Mouse (Mus musculus) splenic B cell, adult 2 months (primary cell): ENCODE results near the gene Ugcg.
"Not testable (repeated sequence)": the region's sequence is repeated elsewhere in the genome, so short reads cannot be mapped to it uniquely, and the experiment has no call there.

Source experiments
- DNase-seq: peaks from one replicate; pipeline ENCODE4 v3.0.0-alpha.2; 2011; ENCODE audit warnings: low read depth, low spot score
- H3K27me3 ChIP-seq: 2 replicates; pipeline ENCODE4 v1.6.1; 2012; ENCODE audit warnings: mild to moderate bottlenecking, low read length, moderate library complexity, mixed read lengths; ENCODE audit not compliant: control insufficient read depth, poor library complexity, insufficient read depth, severe bottlenecking
- H3K36me3 ChIP-seq: 2 replicates; pipeline ENCODE4 v1.6.1; 2012; ENCODE audit warnings: mild to moderate bottlenecking, low read length, moderate library complexity, mixed read lengths; ENCODE audit not compliant: control insufficient read depth, poor library complexity, insufficient read depth, severe bottlenecking

Gene Ugcg

DNA sequence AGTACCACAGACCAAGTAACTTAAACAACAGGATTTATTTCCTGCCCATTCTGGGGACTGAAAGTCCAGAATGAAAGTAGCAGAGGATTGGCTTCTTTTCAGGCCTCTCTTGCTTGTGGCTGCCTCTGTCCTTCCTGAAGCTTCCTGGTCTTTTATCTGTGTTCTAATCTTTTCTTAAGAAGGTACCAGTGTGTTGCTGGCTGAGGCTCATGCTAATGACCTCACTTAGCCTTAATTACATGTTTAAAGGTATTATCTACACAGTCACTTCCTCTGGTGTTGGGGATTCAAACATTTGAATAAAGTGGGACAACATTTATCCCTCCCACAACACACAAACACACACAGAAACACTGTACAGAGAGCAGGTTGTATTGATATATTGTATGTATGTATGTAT, 59.0 kb downstream of the Ugcg start:
- H3K36me3 ChIP-seq, result no peaks in the 10 kb centered on the region
- no peaks in the 10 kb centered on the region for H3K27me3 ChIP-seq
- DNase-seq, result no peak

DNA sequence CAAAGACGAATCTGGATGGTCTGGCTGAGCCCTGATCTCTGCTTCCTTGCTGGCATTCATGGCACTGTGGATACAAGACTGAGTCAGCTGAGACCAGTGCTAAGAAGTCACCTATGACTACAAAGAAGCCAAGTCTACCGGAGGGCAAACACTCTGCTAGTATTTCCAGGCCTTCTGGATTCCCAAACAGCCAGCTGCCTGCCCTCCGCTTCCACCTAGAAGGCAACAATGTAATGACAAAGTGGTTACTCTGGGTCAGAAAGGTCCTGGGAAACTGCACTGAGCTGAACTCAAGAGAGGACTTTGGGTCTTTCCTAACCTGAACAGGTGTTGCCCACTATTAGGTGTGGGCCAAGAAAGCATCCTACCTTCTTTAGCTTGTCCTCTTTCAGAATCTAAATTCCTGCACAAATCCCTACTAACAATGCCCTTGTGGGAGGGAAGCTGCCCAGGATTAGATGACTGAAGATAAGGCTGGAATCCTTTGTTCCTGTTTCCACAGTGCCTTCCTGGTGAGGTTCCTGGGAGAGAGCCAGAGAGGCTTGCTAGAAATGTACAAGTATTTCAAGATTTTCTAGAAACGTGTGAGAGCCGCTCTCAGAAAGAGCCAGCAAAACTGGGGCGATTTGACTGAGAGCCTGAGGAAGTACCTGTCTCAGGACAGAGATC, 63.5 kb downstream of the Ugcg start:
- Histone ChIP-seq H3K36me3 (no peaks in the 10 kb centered on the region), H3K27me3 (no peaks in the 10 kb centered on the region)
- no peak for DNase-seq

GRCm38 (mm10) chr4:59253055-59253434, 64.0 kb downstream of the Ugcg start:
- Histone ChIP-seq H3K36me3 (no peaks in the 10 kb centered on the region), H3K27me3 (no peaks in the 10 kb centered on the region)
- no peak for DNase-seq

DNA sequence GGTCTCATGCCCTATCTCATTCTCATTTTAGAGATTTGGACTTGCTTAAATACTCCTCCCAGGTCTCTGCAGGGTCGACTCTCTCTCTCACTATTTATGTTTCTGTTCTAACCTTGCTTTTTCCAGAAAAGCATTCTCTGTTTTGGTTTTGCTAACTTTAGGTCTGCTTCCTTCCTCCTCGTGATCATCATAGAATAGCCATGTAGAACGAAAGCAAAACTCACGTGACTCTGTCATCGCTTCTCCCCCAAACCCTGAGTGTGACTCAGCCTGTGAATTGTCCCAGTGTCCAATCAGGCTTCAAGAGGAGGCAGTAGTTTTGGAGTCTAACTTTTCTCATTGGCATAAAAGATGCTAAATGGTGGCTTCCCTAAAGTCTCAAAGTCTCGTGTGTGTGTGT, 65.3 kb downstream of the Ugcg start:
- Histone ChIP-seq H3K36me3 (no peaks in the 10 kb centered on the region), H3K27me3 (no peaks in the 10 kb centered on the region)
- DNase-seq, result peak; percentile 90

GRCm38 (mm10) chr4:59255988-59256387, 66.9 kb downstream of the Ugcg start:
- no peaks in the 10 kb centered on the region for H3K36me3 ChIP-seq
- no peak for DNase-seq
- H3K27me3 ChIP-seq, result no peaks in the 10 kb centered on the region

- DNase-seq, result no peak
- Histone ChIP-seq H3K36me3 (no peaks in the 10 kb centered on the region), H3K27me3 (no peaks in the 10 kb centered on the region)
Observed at GRCm38 (mm10) chr4:59257866-59258265, 68.8 kb downstream of the Ugcg start.

GRCm38 (mm10) chr4:59258771-59259170, 69.7 kb downstream of the Ugcg start:
- DNase-seq, result no peak
- H3K27me3 ChIP-seq, result no peaks in the 10 kb centered on the region
- no peaks in the 10 kb centered on the region for H3K36me3 ChIP-seq

DNA sequence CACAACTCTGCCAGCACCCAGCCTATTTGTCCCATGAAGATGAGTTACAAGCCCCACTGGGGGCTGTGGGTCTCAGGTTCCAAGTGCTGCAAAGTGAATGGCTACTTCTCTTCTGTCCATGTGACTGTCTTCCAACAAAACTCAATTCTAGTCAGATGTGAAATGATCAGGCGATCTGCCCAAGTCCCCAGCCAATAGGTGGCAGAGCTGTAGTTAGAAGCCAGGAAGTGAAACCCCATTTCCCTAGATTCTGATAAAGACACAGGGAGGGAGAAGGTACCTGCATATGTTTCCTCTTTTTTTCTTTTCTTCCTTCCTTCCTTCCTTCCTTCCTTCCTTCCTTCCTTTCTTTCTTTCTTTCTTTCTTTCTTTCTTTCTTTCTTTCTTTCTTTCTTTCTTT, 70.7 kb downstream of the Ugcg start:
- H3K36me3 ChIP-seq, result no peaks in the 10 kb centered on the region
- DNase-seq, result peak; percentile 51
- no peaks in the 10 kb centered on the region for H3K27me3 ChIP-seq

DNA sequence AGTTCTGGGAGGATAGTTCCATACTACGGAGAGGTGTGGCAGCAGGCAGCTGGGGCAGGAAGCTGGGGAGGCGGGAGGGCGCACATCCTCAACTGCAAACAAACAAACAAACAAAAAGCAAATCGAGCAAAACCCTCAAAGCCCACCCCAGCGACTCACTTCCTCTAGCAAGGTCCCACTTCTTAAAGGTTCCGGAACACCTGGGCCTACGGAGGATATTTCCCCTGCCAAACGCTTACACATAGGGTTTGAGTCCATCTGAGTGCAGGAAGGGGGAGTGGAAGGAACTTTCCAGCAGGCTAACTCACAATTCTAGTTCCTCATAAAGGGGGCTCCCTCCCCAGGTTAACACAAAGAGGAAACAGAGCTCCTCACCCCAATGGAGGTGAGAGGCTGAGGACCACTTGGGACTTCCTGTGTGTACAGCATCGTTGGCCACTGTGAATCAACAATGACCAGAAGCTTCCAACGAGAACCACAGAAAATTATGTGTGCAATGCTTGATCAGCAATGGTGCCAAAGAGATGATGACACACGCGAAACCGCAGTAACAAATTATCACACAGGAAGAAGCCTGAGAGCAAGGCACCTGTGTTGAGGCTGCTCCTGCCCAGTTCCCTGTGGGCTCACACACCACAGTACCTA, 71.9 kb downstream of the Ugcg start:
- peak; percentile 85 for DNase-seq
- Histone ChIP-seq H3K36me3 (no peaks in the 10 kb centered on the region), H3K27me3 (no peaks in the 10 kb centered on the region)

DNA sequence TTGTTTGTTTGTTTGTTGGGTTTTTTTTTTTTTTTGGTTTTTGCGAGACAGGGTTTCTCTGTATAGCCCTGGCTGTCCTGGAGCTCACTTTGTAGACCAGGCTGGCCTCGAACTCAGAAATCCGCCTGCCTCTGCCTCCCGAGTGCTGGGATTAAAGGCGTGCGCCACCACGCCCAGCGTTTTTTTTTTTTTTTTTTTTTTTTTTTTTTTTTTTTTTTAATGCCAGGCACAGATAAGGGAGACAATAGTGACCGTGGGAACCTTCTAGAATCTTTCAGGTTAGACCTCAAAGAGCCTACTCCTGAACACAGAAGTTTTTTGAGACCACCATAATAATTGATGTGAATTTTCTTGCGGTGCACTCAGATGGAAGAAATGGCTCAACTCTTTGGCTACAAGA, 72.5 kb downstream of the Ugcg start:
- not testable (repeated sequence) for H3K27me3 ChIP-seq, H3K36me3 ChIP-seq, DNase-seq

- Histone ChIP-seq H3K27me3 (no peaks in the 10 kb centered on the region), H3K36me3 (no peaks in the 10 kb centered on the region)
- DNase-seq, result no peak
Observed at GRCm38 (mm10) chr4:59262156-59262555, 73.1 kb downstream of the Ugcg start.

DNA sequence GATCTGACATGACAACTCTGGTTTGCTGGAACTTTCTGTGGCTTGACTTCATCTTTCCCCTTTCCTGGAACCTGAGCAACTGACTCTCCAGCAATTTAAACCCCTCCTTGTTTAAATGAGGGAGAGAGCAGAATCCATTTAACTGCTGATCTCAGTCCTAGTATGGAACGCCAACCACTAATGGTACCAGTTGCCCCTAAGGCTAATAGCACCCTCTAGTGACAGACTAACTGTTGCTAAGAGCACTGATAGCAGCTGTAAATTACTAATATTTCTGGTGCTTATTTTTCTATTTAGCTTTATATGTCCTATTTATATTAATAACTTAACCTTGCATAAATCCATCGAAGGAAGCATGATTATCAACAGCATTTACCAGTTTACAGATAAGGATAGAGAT, 74.4 kb downstream of the Ugcg start:
- DNase-seq, result no peak

GRCm38 (mm10) chr4:59264611-59265095, 75.6 kb downstream of the Ugcg start:
- DNase-seq, result no peak
- Histone ChIP-seq H3K36me3 (no peaks in the 10 kb centered on the region), H3K27me3 (no peaks in the 10 kb centered on the region)

More for the DNA sequence above, 74.4 kb downstream of the Ugcg start:
- Histone ChIP-seq H3K36me3 (no peaks in the 10 kb centered on the region), H3K27me3 (no peaks in the 10 kb centered on the region)

DNA sequence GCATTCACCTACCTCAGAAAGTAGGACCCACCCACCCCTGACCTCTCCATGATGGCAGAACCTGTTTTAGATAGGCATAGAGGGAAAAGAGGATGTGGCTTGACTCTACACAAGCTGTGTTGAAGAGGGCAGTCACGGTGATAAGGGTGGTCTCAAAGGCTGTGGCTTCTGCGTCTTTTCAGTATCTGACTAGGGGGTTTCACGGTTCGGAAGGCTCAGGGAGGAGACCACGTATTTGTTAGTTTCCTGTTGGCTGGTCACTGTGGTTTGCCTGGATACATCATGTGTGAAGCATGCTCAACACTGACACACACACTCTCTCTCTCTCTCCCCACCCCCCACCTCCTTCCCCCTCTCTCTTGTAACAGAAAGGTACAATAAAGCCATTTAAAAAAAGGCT, 76.1 kb downstream of the Ugcg start:
- DNase-seq, result peak; percentile 64
- no peaks in the 10 kb centered on the region for H3K36me3 ChIP-seq
- no peaks in the 10 kb centered on the region for H3K27me3 ChIP-seq

GRCm38 (mm10) chr4:59265631-59266030, 76.6 kb downstream of the Ugcg start:
- Histone ChIP-seq H3K27me3 (no peaks in the 10 kb centered on the region), H3K36me3 (no peaks in the 10 kb centered on the region)
- peak; percentile 82 for DNase-seq
